Mouse (Mus musculus) heart, embryonic 11.5 days (tissue): ENCODE measurements around the gene Chic2. TPM values are rescaled to one million over a fixed set of nuclear protein-coding genes. Genes with fewer than 3 reads are reported as not detected.
A peak's percentile ranks its signal among the peaks of the same experiment; 100 is the strongest.

Source experiments
- ATAC-seq: fragments of 200-750 bp; cut with Nextera tagmentation; replicated peaks from 2 replicates; pipeline ENCODE4 v1.8.0; 2017; ENCODE audit warnings: moderate library complexity; ENCODE audit not compliant: insufficient number of reproducible peaks, low FRiP score, low TSS enrichment
- H3K27ac ChIP-seq: fragments of 300-500 bp; sonication (generic); 2 replicates; pipeline ENCODE4 v1.5.1; 2014; ENCODE audit warnings: mild to moderate bottlenecking, low read depth, low read length
- H3K27me3 ChIP-seq: fragments of 300-500 bp; sonication (generic); 2 replicates; pipeline ENCODE4 v1.6.1; 2014; ENCODE audit warnings: mild to moderate bottlenecking, low read length, mixed read lengths; ENCODE audit not compliant: control insufficient read depth, insufficient read depth
- H3K36me3 ChIP-seq: fragments of 300-500 bp; sonication (generic); 2 replicates; pipeline ENCODE4 v1.6.1; 2014; ENCODE audit warnings: mild to moderate bottlenecking, low read length, moderate library complexity, mixed read lengths; ENCODE audit not compliant: control insufficient read depth, insufficient read depth
- H3K4me1 ChIP-seq: fragments of 300-500 bp; sonication (generic); 2 replicates; pipeline ENCODE4 v1.6.1; 2014; ENCODE audit warnings: low read length; ENCODE audit not compliant: control insufficient read depth, insufficient read depth
- H3K4me2 ChIP-seq: fragments of 300-500 bp; sonication (generic); 2 replicates; pipeline ENCODE4 v1.6.1; 2014; ENCODE audit warnings: mild to moderate bottlenecking, moderate library complexity
- H3K4me3 ChIP-seq: fragments of 300-500 bp; sonication (generic); 2 replicates; pipeline ENCODE4 v1.5.1; 2014; ENCODE audit warnings: low read depth, low read length
- H3K9ac ChIP-seq: fragments of 300-500 bp; sonication (generic); 2 replicates; pipeline ENCODE4 v1.6.1; 2014; ENCODE audit warnings: mild to moderate bottlenecking, low read depth, low read length, moderate library complexity
- H3K9me3 ChIP-seq: fragments of 300-500 bp; sonication (generic); replicated peaks from 2 replicates; pipeline ENCODE4 v1.6.1; 2016; ENCODE audit warnings: low read length; ENCODE audit not compliant: control insufficient read depth
- WGBS: fragments of 180-500 bp; shearing (Covaris S2); extraction: QIAGEN DNeasy Blood & Tissue Kit; methylation state at CpG from one replicate; pipeline ENCODE4 v1.1.7; 2014; ENCODE audit not compliant: insufficient replicate concordance; 5-methylcytosine and 5-hydroxymethylcytosine counted together
- polyA plus RNA-seq: library from polyadenylated mRNA; unstranded; fragments of >200 nt; fragmentation: Nextera tagmentation; extraction: Ambion mirVana; gene quantifications from 2 replicates; pipeline ENCODE4 v1.2.1, GENCODE M21; 2014

Chic2 gene
- polyA plus RNA-seq, 1 experiment from 2014 or later: 28.7 TPM

DNA sequence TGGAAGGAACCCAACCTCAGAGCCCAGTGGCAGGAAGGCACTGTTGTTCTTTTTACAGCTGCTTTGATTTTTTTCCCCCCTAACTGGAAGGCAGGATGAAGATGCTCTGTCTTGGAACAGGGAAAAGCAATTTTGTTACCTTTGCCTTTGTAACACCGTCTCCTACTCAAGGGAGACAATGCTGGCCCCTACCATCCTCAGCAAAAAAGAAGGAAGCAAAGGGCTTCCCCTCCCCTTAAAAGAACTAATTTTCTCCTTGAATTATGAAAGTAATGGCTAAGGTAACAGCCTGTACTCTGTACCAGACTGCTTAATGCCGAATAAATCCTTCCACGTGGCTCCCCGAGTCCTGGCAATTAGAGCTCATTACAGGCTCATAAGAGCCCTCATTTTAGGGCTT, 28.0 kb upstream of the Chic2 start:
- Histone ChIP-seq H3K36me3 (no peaks in the 10 kb centered on the region), H3K27me3 (peaks cover 99% of the 10 kb centered on the region), H3K9me3 (no peaks in the 10 kb centered on the region), H3K27ac (no peak overlapping the region), H3K4me3 (no peak overlapping the region), H3K4me2 (no peak overlapping the region), H3K4me1 (peaks cover 15% of the 10 kb centered on the region), H3K9ac (no peak overlapping the region)
- ATAC-seq: no peak
- WGBS: 9% methylated on average over 4 of the region's 4 CpGs

- Histone ChIP-seq H3K27me3 (peaks cover 95% of the 10 kb centered on the region), H3K9ac (no peak overlapping the region), H3K36me3 (no peaks in the 10 kb centered on the region), H3K27ac (no peak overlapping the region), H3K4me3 (no peak overlapping the region), H3K4me2 (no peak overlapping the region), H3K9me3 (no peaks in the 10 kb centered on the region), H3K4me1 (peaks cover 18% of the 10 kb centered on the region)
- 1% methylated on average over 10 of the region's 10 CpGs for WGBS
- ATAC-seq: no peak
Observed at GRCm38 (mm10) chr5:75071951-75072350, 27.4 kb upstream of the Chic2 start.

- 1% methylated on average over 23 of the region's 23 CpGs for WGBS
- no peak overlapping the region for H3K9ac ChIP-seq
- ATAC-seq: no peak
- H3K27ac ChIP-seq: no peak overlapping the region
- no peaks in the 10 kb centered on the region for H3K9me3 ChIP-seq
- no peak overlapping the region; the same call in 1 of the 2 replicates for H3K4me3 ChIP-seq
- H3K4me1 ChIP-seq: peaks cover 14% of the 10 kb centered on the region
- peak overlapping the region; percentile 35 for H3K4me2 ChIP-seq
- no peaks in the 10 kb centered on the region for H3K36me3 ChIP-seq
- peaks cover 89% of the 10 kb centered on the region for H3K27me3 ChIP-seq
Observed at GRCm38 (mm10) chr5:75070656-75071375, 26.2 kb upstream of the Chic2 start.

DNA sequence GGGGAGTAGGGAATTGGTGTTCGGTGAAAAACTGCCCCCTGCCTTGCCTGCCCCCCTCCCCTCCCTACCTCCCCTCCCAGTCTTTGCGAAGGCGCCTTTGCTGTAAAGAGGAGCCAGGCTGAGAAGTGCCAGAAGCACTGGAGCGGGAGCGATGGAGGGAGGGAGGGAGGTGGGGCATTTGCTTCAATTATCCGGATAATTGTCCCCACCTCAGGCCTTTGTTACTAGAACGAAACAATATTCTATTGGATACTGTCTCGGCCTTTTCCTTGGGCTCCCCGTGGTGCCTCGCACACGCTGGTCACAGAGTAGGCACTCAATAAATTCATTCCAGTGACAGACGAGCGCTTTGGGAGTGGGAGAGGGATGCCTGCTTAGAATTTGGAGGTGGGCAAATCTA, 25.6 kb upstream of the Chic2 start:
- Histone ChIP-seq H3K27ac (no peak overlapping the region), H3K4me1 (peaks cover 8% of the 10 kb centered on the region), H3K4me2 (no peak overlapping the region), H3K4me3 (no peak overlapping the region), H3K9me3 (0 out of 2 replicates have a peak, but pooled peaks cover 3% of the 10 kb centered on the region), H3K9ac (no peak overlapping the region), H3K36me3 (no peaks in the 10 kb centered on the region), H3K27me3 (peaks cover 83% of the 10 kb centered on the region)
- ATAC-seq: no peak
- WGBS: 2% methylated on average over 13 of the region's 13 CpGs

GRCm38 (mm10) chr5:75067125-75067756, 22.7 kb upstream of the Chic2 start:
- WGBS: 2% methylated on average over 30 of the region's 30 CpGs
- H3K27me3 ChIP-seq: peaks cover 54% of the 10 kb centered on the region
- 0 out of 2 replicates have a peak, but pooled peaks have one; percentile 49 for ATAC-seq

GRCm38 (mm10) chr5:75066715-75067114, 22.1 kb upstream of the Chic2 start:
- no peak for ATAC-seq
- H3K9ac ChIP-seq: no peak overlapping the region
- H3K9me3 ChIP-seq: 0 out of 2 replicates have a peak, but pooled peaks cover 3% of the 10 kb centered on the region
- H3K4me2 ChIP-seq: peak overlapping the region; percentile 87
- peaks cover 8% of the 10 kb centered on the region for H3K4me1 ChIP-seq
- H3K36me3 ChIP-seq: no peaks in the 10 kb centered on the region
- no peak overlapping the region for H3K27ac ChIP-seq
- H3K4me3 ChIP-seq: peak overlapping the region; percentile 52
- H3K27me3 ChIP-seq: peaks cover 49% of the 10 kb centered on the region
- WGBS: 7% methylated on average over 6 of the region's 10 CpGs

More at GRCm38 (mm10) chr5:75067125-75067756, 22.7 kb upstream of the Chic2 start:
- H3K4me2 ChIP-seq: peak overlapping the region; percentile 87
- H3K36me3 ChIP-seq: no peaks in the 10 kb centered on the region
- H3K27ac ChIP-seq: no peak overlapping the region
- peaks cover 8% of the 10 kb centered on the region for H3K4me1 ChIP-seq
- 0 out of 2 replicates have a peak, but pooled peaks cover 3% of the 10 kb centered on the region for H3K9me3 ChIP-seq
- peak overlapping the region; percentile 54; the same call in 1 of the 2 replicates for H3K9ac ChIP-seq
- H3K4me3 ChIP-seq: peak overlapping the region; percentile 52

- Histone ChIP-seq H3K4me3 (no peak overlapping the region), H3K36me3 (no peaks in the 10 kb centered on the region), H3K4me2 (no peak overlapping the region), H3K9ac (no peak overlapping the region), H3K27me3 (peaks cover 15% of the 10 kb centered on the region), H3K27ac (no peak overlapping the region), H3K4me1 (peaks cover 4% of the 10 kb centered on the region; the same call in 1 of the 2 replicates), H3K9me3 (0 out of 2 replicates have a peak, but pooled peaks cover 3% of the 10 kb centered on the region)
- no peak for ATAC-seq
- 33% methylated on average over 4 of the region's 4 CpGs for WGBS
Observed at GRCm38 (mm10) chr5:75063177-75063576, 18.6 kb upstream of the Chic2 start.

GRCm38 (mm10) chr5:75051109-75051508, 6.5 kb upstream of the Chic2 start:
- 72% methylated on average over 4 of the region's 4 CpGs for WGBS
- H3K4me1 ChIP-seq: no peaks in the 10 kb centered on the region

More at GRCm38 (mm10) chr5:75051109-75051508, 6.5 kb upstream of the Chic2 start:
- H3K27ac ChIP-seq: no peak overlapping the region
- H3K4me3 ChIP-seq: no peak overlapping the region
- no peak overlapping the region for H3K4me2 ChIP-seq
- peaks cover 3% of the 10 kb centered on the region for H3K27me3 ChIP-seq
- ATAC-seq: no peak
- no peaks in the 10 kb centered on the region for H3K36me3 ChIP-seq
- H3K9ac ChIP-seq: no peak overlapping the region
- no peaks in the 10 kb centered on the region for H3K9me3 ChIP-seq
